Mouse (Mus musculus) liver, postnatal 0 days (tissue): ENCODE results near the gene Fbxo5. TPM values are rescaled to one million over a fixed set of nuclear protein-coding genes. Genes with fewer than 3 reads are reported as not detected.
A peak's percentile ranks its signal among the peaks of the same experiment; 100 is the strongest.

Source experiments
- ATAC-seq: fragments of 200-750 bp; cut with Nextera tagmentation; 2 replicates; pipeline ENCODE4 v1.8.0; 2017; ENCODE audit warnings: mild to moderate bottlenecking, moderate library complexity
- DNase-seq: peaks from one replicate; pipeline ENCODE4 v3.0.0-alpha.2; 2016
- H3K27ac ChIP-seq: fragments of 300-500 bp; sonication (generic); 2 replicates; pipeline ENCODE4 v1.5.1; 2014; ENCODE audit warnings: antibody characterized with exemption, moderate library complexity, mild to moderate bottlenecking, low read depth
- H3K27me3 ChIP-seq: fragments of 300-500 bp; sonication (generic); 2 replicates; pipeline ENCODE4 v1.6.1; 2014; ENCODE audit warnings: low read length, control low read depth, mixed read lengths; ENCODE audit not compliant: insufficient read depth
- H3K36me3 ChIP-seq: fragments of 300-500 bp; sonication (generic); replicated peaks from 2 replicates; pipeline ENCODE4 v1.6.1; 2014; ENCODE audit warnings: mild to moderate bottlenecking, control low read depth, low read length, moderate library complexity, mixed read lengths; ENCODE audit not compliant: insufficient read depth
- H3K4me1 ChIP-seq: fragments of 300-500 bp; sonication (generic); 2 replicates; pipeline ENCODE4 v1.6.1; 2014; ENCODE audit warnings: antibody characterized with exemption, mild to moderate bottlenecking, control low read depth; ENCODE audit not compliant: insufficient read depth
- H3K4me2 ChIP-seq: fragments of 300-500 bp; sonication (generic); 2 replicates; pipeline ENCODE4 v1.6.1; 2014; ENCODE audit warnings: low read depth, mild to moderate bottlenecking, low read length, moderate library complexity, mixed read lengths
- H3K4me3 ChIP-seq: fragments of 300-500 bp; sonication (generic); 2 replicates; pipeline ENCODE4 v1.5.1; 2014; ENCODE audit warnings: low read depth, low read length
- H3K9ac ChIP-seq: fragments of 300-500 bp; sonication (generic); replicated peaks from 2 replicates; pipeline ENCODE4 v1.6.1; 2014; ENCODE audit warnings: mild to moderate bottlenecking, moderate library complexity
- H3K9me3 ChIP-seq: fragments of 300-500 bp; sonication (generic); 2 replicates; pipeline ENCODE4 v1.6.1; 2016; ENCODE audit warnings: mild to moderate bottlenecking, control low read depth, low read length, mixed read lengths
- CTCF ChIP-seq: sonication (generic); IDR thresholded peaks from 2 replicates; pipeline ENCODE4 v1.5.1; 2016; ENCODE audit warnings: antibody characterized with exemption, low read depth
- EP300 ChIP-seq: IDR thresholded peaks from 2 replicates; pipeline ENCODE4 v1.6.1; 2016; ENCODE audit warnings: antibody characterized with exemption, low read depth, mild to moderate bottlenecking
- WGBS: fragments of 180-500 bp; shearing (Covaris S2); extraction: QIAGEN DNeasy Blood & Tissue Kit; methylation state at CpG from one replicate; pipeline ENCODE4 v1.1.7; 2014; ENCODE audit not compliant: insufficient replicate concordance; 5-methylcytosine and 5-hydroxymethylcytosine counted together
- polyA plus RNA-seq: library from polyadenylated mRNA; unstranded; fragments of >200 nt; fragmentation: Nextera tagmentation; extraction: Ambion mirVana; gene quantifications from 2 replicates; pipeline ENCODE4 v1.2.1, GENCODE M21; 2015

The Fbxo5 gene
- polyA plus RNA-seq, 1 experiment from 2014 or later: 42.8 TPM

DNA sequence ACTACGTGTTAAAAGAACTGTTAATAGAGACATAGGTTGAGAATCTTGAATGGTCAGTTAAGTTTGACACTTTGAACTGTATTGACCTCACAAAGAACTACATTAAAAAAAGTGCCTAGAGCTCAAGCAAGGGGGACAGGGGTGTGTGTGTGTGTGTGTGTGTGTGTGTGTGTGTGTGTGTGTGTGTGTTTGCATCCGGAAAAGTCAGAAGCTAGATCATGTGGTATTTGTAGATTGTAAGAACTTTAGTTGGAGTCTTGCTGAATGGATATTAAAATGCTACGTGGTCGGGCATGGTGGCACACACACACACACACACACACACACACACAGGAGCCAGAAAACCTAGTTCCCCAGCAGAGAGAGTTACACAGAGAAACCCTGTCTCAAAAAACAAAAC is 1.6 kb upstream of the Fbxo5 start:
- H3K4me3 ChIP-seq: no peak overlapping the region; the same call in 1 of the 2 replicates
- peaks cover 30% of the 10 kb centered on the region for H3K4me1 ChIP-seq
- ATAC-seq: no peak
- H3K9me3 ChIP-seq: no peaks in the 10 kb centered on the region
- H3K9ac ChIP-seq: no peak overlapping the region
- H3K36me3 ChIP-seq: peaks cover 17% of the 10 kb centered on the region
- no peak for TF ChIP-seq EP300
- no peak for TF ChIP-seq CTCF
- H3K27me3 ChIP-seq: no peaks in the 10 kb centered on the region
- H3K4me2 ChIP-seq: peak overlapping the region; percentile 97
- 23% methylated on average over 4 of the region's 4 CpGs for WGBS
- peak overlapping the region; percentile 71; the same call in 1 of the 2 replicates for H3K27ac ChIP-seq
- no peak for DNase-seq

DNA sequence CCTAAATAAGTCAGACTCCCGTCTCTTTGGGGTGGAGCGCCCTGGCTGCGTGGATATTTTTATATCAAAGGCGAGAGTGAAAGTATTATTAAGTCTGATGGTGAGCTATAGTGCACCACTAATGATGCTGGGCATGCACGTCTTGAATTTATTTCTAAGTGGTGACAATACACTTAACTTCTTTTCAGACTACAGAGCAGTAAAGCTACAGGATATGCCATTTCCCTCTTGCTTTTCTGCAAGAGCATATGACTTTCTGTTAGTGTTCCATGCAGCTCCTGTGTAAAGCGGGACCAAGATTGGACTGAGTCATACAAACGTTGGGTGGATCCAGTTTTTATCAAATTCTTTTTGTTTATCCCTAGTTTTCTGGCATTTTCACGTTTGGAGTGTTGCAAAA is 1.0 kb upstream of the Fbxo5 start:
- H3K9me3 ChIP-seq: no peaks in the 10 kb centered on the region
- 11% methylated on average over 8 of the region's 8 CpGs for WGBS
- peak overlapping the region; percentile 36 for H3K9ac ChIP-seq
- DNase-seq (no peak), ATAC-seq (no peak)
- H3K4me1 ChIP-seq: peaks cover 30% of the 10 kb centered on the region
- TF ChIP-seq EP300 (no peak), CTCF (no peak)
- peaks cover 17% of the 10 kb centered on the region for H3K36me3 ChIP-seq
- peak overlapping the region; percentile 91 for H3K4me3 ChIP-seq
- peak overlapping the region; percentile 97 for H3K4me2 ChIP-seq
- no peaks in the 10 kb centered on the region for H3K27me3 ChIP-seq
- H3K27ac ChIP-seq: peak overlapping the region; percentile 71

DNA sequence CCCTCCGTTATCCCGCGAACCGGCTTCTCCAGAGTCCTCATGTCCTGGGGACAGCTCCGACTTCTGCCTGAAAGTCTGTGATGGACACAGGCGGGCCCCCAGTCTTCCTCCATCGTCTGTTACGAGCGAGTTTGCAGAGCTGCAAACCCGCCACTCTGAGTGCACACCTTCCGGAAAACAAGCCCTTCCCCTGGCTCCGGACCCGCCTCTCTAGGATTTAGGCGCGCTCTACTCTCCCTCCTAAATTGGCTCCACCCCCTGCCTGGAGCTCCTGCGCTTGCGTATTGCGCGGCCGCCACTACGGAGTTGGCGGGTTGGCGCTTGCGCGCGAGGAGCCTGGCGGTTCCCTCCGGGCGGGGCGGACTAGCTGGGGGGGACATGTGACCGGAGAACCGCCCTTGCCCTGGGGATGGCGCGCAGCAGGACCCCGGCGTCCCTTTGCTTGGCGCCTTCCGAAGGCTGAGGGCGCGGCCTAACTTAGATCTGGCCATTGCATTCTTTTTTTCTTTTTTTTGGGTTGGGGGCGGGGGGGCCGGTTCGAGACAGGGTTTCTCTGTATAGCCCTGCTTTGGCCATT is 419 bp upstream of the Fbxo5 start:
- Histone ChIP-seq H3K27me3 (no peaks in the 10 kb centered on the region), H3K4me1 (peaks cover 30% of the 10 kb centered on the region), H3K4me2 (peak overlapping the region; percentile 97), H3K9me3 (no peaks in the 10 kb centered on the region), H3K27ac (peak overlapping the region; percentile 80), H3K9ac (peak overlapping the region; percentile 62), H3K36me3 (peaks cover 22% of the 10 kb centered on the region), H3K4me3 (peak overlapping the region; percentile 91)
- under 1% methylated on average over 43 of the region's 43 CpGs for WGBS
- TF ChIP-seq EP300 (peak; percentile 45; the same call in 1 of the 2 replicates), CTCF (0 out of 2 replicates have a peak, but pooled peaks have one; percentile 10)
- ATAC-seq (peak; percentile 91), DNase-seq (peak; percentile 97)

DNA sequence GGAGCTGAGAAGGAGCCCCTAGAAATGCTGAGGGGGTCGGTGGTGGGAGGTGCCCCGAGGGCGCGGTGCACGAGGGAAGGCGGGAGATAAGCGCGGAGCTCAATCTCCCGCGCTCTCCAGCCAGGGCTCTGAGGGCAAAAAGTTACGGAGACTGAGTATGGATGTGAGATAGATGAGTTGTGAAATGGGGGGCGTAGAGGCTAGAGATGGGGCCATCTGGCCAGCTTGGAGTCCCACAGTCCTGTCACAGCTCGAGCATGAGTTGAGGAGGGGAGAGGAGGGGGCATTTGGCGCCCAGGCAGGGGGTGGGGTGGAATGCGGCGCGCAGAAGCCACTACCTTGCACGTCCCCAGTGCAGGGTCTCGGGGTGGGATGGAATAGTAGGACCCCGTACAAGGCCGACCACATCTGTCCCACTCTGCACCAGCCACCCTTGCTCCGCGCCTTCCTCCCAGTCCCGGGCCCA is 676 bp downstream of the Fbxo5 start:
- peaks cover 33% of the 10 kb centered on the region for H3K36me3 ChIP-seq
- H3K4me1 ChIP-seq: peaks cover 30% of the 10 kb centered on the region
- peak overlapping the region; percentile 91 for H3K4me3 ChIP-seq
- H3K9me3 ChIP-seq: no peaks in the 10 kb centered on the region
- DNase-seq (peak; percentile 68), ATAC-seq (no peak)
- peak overlapping the region; percentile 97 for H3K4me2 ChIP-seq
- TF ChIP-seq CTCF (no peak), EP300 (no peak; the same call in 1 of the 2 replicates)
- H3K27ac ChIP-seq: peak overlapping the region; percentile 88
- peak overlapping the region; percentile 88 for H3K9ac ChIP-seq
- no peaks in the 10 kb centered on the region for H3K27me3 ChIP-seq
- WGBS: 0% methylated on average over 24 of the region's 24 CpGs

DNA sequence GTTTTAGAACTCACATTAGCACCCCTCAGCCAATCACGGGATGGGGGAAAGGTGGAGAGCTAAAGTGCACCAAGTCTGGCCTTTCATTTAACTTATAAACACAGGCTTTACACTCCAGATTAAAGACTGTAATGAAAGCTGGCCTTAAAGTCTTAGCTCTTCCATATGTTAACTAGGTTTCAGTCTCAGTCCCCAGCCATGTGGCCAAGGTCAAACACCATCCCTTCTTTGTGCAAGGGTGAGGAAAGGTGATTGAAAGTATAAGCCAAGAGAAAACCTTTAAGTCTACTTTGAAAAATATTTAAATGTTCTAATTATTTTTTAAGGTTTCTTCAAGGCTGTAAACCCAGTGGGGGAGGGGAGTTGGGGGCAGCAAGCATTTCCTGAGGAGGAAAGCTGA is 1.7 kb downstream of the Fbxo5 start:
- H3K9me3 ChIP-seq: no peaks in the 10 kb centered on the region
- peak overlapping the region; percentile 91 for H3K4me3 ChIP-seq
- H3K36me3 ChIP-seq: peaks cover 37% of the 10 kb centered on the region
- peak overlapping the region; percentile 1; the same call in 1 of the 2 replicates for H3K27ac ChIP-seq
- TF ChIP-seq EP300 (no peak), CTCF (no peak)
- WGBS: 0% methylated on average over 1 of the region's 1 CpGs
- DNase-seq (no peak), ATAC-seq (no peak)
- peak overlapping the region; percentile 97 for H3K4me2 ChIP-seq
- peaks cover 30% of the 10 kb centered on the region for H3K4me1 ChIP-seq
- no peaks in the 10 kb centered on the region for H3K27me3 ChIP-seq
- H3K9ac ChIP-seq: peak overlapping the region; percentile 76

DNA sequence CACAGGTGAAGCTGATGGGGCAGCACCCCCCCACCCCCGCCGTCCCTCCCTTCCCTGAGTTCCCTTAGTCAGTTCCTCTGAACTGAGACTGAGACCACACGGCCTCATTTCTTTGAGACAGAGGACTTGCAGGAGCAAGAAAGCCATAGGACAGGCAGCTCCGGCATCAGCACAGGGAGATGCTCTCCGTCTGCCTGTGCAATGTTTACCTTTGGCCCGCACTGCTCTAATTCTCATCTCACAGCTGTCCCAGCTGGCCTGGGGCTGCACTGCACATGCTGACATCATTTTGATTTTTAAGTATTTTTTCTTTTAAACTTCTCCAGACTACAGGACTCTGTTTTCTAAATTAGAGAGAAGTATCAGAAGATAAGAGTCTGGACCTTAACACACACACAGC is 2.5 kb downstream of the Fbxo5 start:
- ATAC-seq (no peak), DNase-seq (no peak)
- H3K9me3 ChIP-seq: no peaks in the 10 kb centered on the region
- WGBS: 16% methylated on average over 6 of the region's 6 CpGs
- peak overlapping the region; percentile 97 for H3K4me2 ChIP-seq
- no peaks in the 10 kb centered on the region for H3K27me3 ChIP-seq
- H3K36me3 ChIP-seq: peaks cover 42% of the 10 kb centered on the region
- no peak overlapping the region for H3K27ac ChIP-seq
- TF ChIP-seq CTCF (no peak), EP300 (no peak)
- peak overlapping the region; percentile 91 for H3K4me3 ChIP-seq
- peaks cover 30% of the 10 kb centered on the region for H3K4me1 ChIP-seq
- peak overlapping the region; percentile 76 for H3K9ac ChIP-seq
